Mouse (Mus musculus) gonadal fat pad, adult 2 months (tissue): ENCODE measurements around the gene Snrpd3. TPM values are rescaled to one million over a fixed set of nuclear protein-coding genes. Genes with fewer than 3 reads are reported as not detected.
A peak's percentile ranks its signal among the peaks of the same experiment; 100 is the strongest.

ENCODE experiments used
- DNase-seq: peaks from one replicate; pipeline ENCODE4 v3.0.0-alpha.2; 2012; ENCODE audit warnings: low read depth
- polyA plus RNA-seq: library from polyadenylated mRNA; depleted of rRNA; stranded (reverse); fragments of >200 nt; gene quantifications from 2 replicates; pipeline ENCODE4 v1.2.3, GENCODE M21; 2012

Gene Snrpd3
- polyA plus RNA-seq, 1 experiment, result 12.8 TPM

- no peak for DNase-seq
These were observed 17.6 kb downstream of the Snrpd3 start for GRCm38 (mm10) chr10:75534934-75535333.

- DNase-seq, result no peak
These were observed 18.1 kb downstream of the Snrpd3 start for GRCm38 (mm10) chr10:75535423-75535822.

- no peak for DNase-seq
These were observed 18.8 kb downstream of the Snrpd3 start for GRCm38 (mm10) chr10:75536123-75536522.

- no peak for DNase-seq
These were observed 30.6 kb downstream of the Snrpd3 start for GRCm38 (mm10) chr10:75547901-75548300.

GRCm38 (mm10) chr10:75548486-75548885, 31.1 kb downstream of the Snrpd3 start:
- no peak for DNase-seq

GRCm38 (mm10) chr10:75549886-75550285, 32.5 kb downstream of the Snrpd3 start:
- no peak for DNase-seq

- no peak for DNase-seq
These were observed 33.8 kb downstream of the Snrpd3 start for GRCm38 (mm10) chr10:75551175-75551574.

GRCm38 (mm10) chr10:75552106-75552505, 34.8 kb downstream of the Snrpd3 start:
- no peak for DNase-seq

GRCm38 (mm10) chr10:75552701-75553450, 35.5 kb downstream of the Snrpd3 start:
- DNase-seq, result no peak

- DNase-seq, result no peak
These were observed 36.7 kb downstream of the Snrpd3 start for GRCm38 (mm10) chr10:75554090-75554489.

GRCm38 (mm10) chr10:75555557-75555956, 38.2 kb downstream of the Snrpd3 start:
- DNase-seq, result no peak

GRCm38 (mm10) chr10:75556026-75556425, 38.7 kb downstream of the Snrpd3 start:
- DNase-seq, result no peak

- DNase-seq, result peak; percentile 56
These were observed 41.2 kb downstream of the Snrpd3 start for GRCm38 (mm10) chr10:75558515-75558914.

GRCm38 (mm10) chr10:75559041-75559675, 41.8 kb downstream of the Snrpd3 start:
- DNase-seq, result no peak

GRCm38 (mm10) chr10:75559676-75560548, 42.6 kb downstream of the Snrpd3 start, which contains the start of gene Lrrc75b:
TSS of gene Lrrc75b (minus strand) at chr10:75560330.
- no peak for DNase-seq

GRCm38 (mm10) chr10:75560549-75560899, 43.2 kb downstream of the Snrpd3 start:
- no peak for DNase-seq

GRCm38 (mm10) chr10:75561071-75561654, 43.8 kb downstream of the Snrpd3 start, which contains the start of gene Ggt1:
TSS of gene Ggt1 (plus strand) at chr10:75561604.
- no peak for DNase-seq

- no peak for DNase-seq
These were observed 45.2 kb downstream of the Snrpd3 start for GRCm38 (mm10) chr10:75562596-75562995.

GRCm38 (mm10) chr10:75564687-75565265, 47.4 kb downstream of the Snrpd3 start:
- DNase-seq, result no peak

GRCm38 (mm10) chr10:75565436-75565835, 48.1 kb downstream of the Snrpd3 start:
- DNase-seq, result no peak

GRCm38 (mm10) chr10:75565906-75566305, 48.6 kb downstream of the Snrpd3 start:
- no peak for DNase-seq

GRCm38 (mm10) chr10:75566321-75566720, 49.0 kb downstream of the Snrpd3 start:
- no peak for DNase-seq
